Comparison of ENCODE assay signal across 18 mouse cellular contexts in genomic region chr5:43439191-43439590, GRCm38 (mm10).
"Had no signal": no experiment of that assay in that cellular context is flagged by ENCODE, and none has a peak within 500 bp of the region (broad histone marks: within the 10 kb centered on the region; RNA-seq: fewer than 3 reads in every experiment).

No protein-coding gene starts in this region.

- H3K27ac ChIP-seq: midbrain, embryonic 10.5 days; midbrain, embryonic 12.5 days; neural tube, embryonic 13.5 days; neural tube, embryonic 15.5 days had no signal

- H3K9ac ChIP-seq: lung, embryonic 14.5 days; midbrain, embryonic 12.5 days; neural tube, embryonic 13.5 days; neural tube, embryonic 15.5 days had no signal

- H3K9me3 ChIP-seq: midbrain, embryonic 10.5 days; midbrain, embryonic 12.5 days; neural tube, embryonic 13.5 days; neural tube, embryonic 15.5 days had no signal

- DNase-seq: lung, adult 18-20 months; lung, embryonic 14.5 days; lung, postnatal 10 days; lung, postnatal 4 days; midbrain, embryonic 14.5 days; right cerebral cortex, adult 18-20 months; right cerebral cortex, postnatal 25 days; right cerebral cortex, postnatal 4 days; spleen, adult 18-20 months; thymus, adult 18-20 months; thymus, postnatal 14 days; thymus, postnatal 36 days had no signal

- ATAC-seq: midbrain, embryonic 16.5 days had no signal

- H3K4me1 ChIP-seq: midbrain, embryonic 10.5 days; midbrain, embryonic 12.5 days; neural tube, embryonic 13.5 days; neural tube, embryonic 15.5 days had no signal

- H3K27me3 ChIP-seq: midbrain, embryonic 12.5 days; neural tube, embryonic 13.5 days; neural tube, embryonic 15.5 days had no signal

- H3K36me3 ChIP-seq: midbrain, embryonic 10.5 days; midbrain, embryonic 12.5 days; neural tube, embryonic 13.5 days; neural tube, embryonic 15.5 days had no signal

- H3K4me3 ChIP-seq: midbrain, embryonic 10.5 days; midbrain, embryonic 12.5 days; myocyte; neural tube, embryonic 13.5 days; neural tube, embryonic 15.5 days had no signal

- H3K4me2 ChIP-seq: lung, embryonic 14.5 days; midbrain, embryonic 12.5 days; neural tube, embryonic 13.5 days; neural tube, embryonic 15.5 days had no signal
